In genomic region chr2:155991863-155992321, GRCm38 (mm10) we compare ENCODE assay signal across 9 mouse cellular contexts. TPM values are rescaled to one million over a fixed set of nuclear protein-coding genes. Genes with fewer than 3 reads are reported as not detected.
A peak's percentile ranks its signal among the peaks of the same experiment; 100 is the strongest.
DNase-seq lines count a peak whose midpoint lies in the region; ATAC-seq and TF ChIP-seq lines count a peak whose summit lies in the region.
"Had no signal": no experiment of that assay in that cellular context is flagged by ENCODE, and none has a peak within 500 bp of the region (broad histone marks: within the 10 kb centered on the region; RNA-seq: fewer than 3 reads in every experiment).

No protein-coding gene starts in this region.

- 34% methylated on average over 14 of the region's 14 CpGs for WGBS in heart, postnatal 0 days

- H3K27me3 ChIP-seq in erythroblast, embryonic 14.5 days (ENCODE audit: control insufficient read depth), result no peaks in the 10 kb centered on the region
- no peaks in the 10 kb centered on the region for H3K27me3 ChIP-seq in heart, postnatal 0 days (ENCODE audit: control insufficient read depth, insufficient read depth, low read length)

- H3K9me3 ChIP-seq in erythroblast, embryonic 14.5 days (ENCODE audit: control insufficient read depth, low read length), result no peaks in the 10 kb centered on the region
- H3K9me3 ChIP-seq in heart, postnatal 0 days (replicated peaks; ENCODE audit: control insufficient read depth, low read length), result no peaks in the 10 kb centered on the region

- no peak overlapping the region for H3K4me2 ChIP-seq in heart, postnatal 0 days (ENCODE audit: low read depth, low read length)

- peak; percentile 5 for DNase-seq in embryo, embryonic 11 days
- DNase-seq in embryo, embryonic 10.5 days (ENCODE audit: low spot score), result no peak
- DNase-seq in Muller cell, postnatal 12 days (ENCODE audit: inconsistent ontology term), result peak; percentile 43
- peak; percentile 72 for DNase-seq in heart, postnatal 0 days (ENCODE audit: low spot score)
- DNase-seq in left cerebral cortex, postnatal 10 days (ENCODE audit: extremely low spot score in 1 of 2, low spot score in 2 of 2), result peak; percentile 58 to 87
- no peak for DNase-seq in urinary bladder, postnatal 4 days (ENCODE audit: low spot score in 2 of 2)

- H3K36me3 ChIP-seq in erythroblast, embryonic 14.5 days (ENCODE audit: control insufficient read depth), result peaks cover 93% of the 10 kb centered on the region
- peaks cover 88% of the 10 kb centered on the region for H3K36me3 ChIP-seq in heart, postnatal 0 days (replicated peaks; ENCODE audit: control insufficient read depth, insufficient read depth, low read length)

- peaks cover 95% of the 10 kb centered on the region for H3K4me1 ChIP-seq in erythroblast, embryonic 14.5 days (ENCODE audit: control insufficient read depth)
- peaks cover 12% of the 10 kb centered on the region for H3K4me1 ChIP-seq in heart, postnatal 0 days (ENCODE audit: control insufficient read depth, insufficient read depth)

- ATAC-seq in heart, postnatal 0 days (ENCODE audit: insufficient read depth, low read depth), result peak; percentile 78
- peak; percentile 42 for ATAC-seq in megakaryocyte-erythroid progenitor cell, adult 5-6 weeks (replicated peaks; ENCODE audit: low FRiP score, low TSS enrichment, poor library complexity, severe bottlenecking)

- no peak for TF ChIP-seq EP300 in heart, postnatal 0 days (IDR thresholded peaks at IDR 0.05; ENCODE audit: low read depth)

- intact Hi-C loops in left cerebral cortex, postnatal 10 days (cut with DNase I), result no loop called here

- peak overlapping the region; percentile 67 for H3K4me3 ChIP-seq in erythroblast, embryonic 14.5 days (replicated peaks)
- H3K4me3 ChIP-seq in heart, postnatal 0 days (ENCODE audit: low read depth, low read length), result no peak overlapping the region

- H3K27ac ChIP-seq in heart, postnatal 0 days (ENCODE audit: low read depth), result 0 out of 2 replicates have a peak overlapping the region, but pooled peaks have one; percentile 44

- TF ChIP-seq CTCF in heart, postnatal 0 days (IDR thresholded peaks at IDR 0.05; ENCODE audit: low read depth), result peak; percentile 23; the same call in 1 of the 2 replicates

- peak overlapping the region; percentile 7; the same call in 1 of the 2 replicates for H3K9ac ChIP-seq in heart, postnatal 0 days (replicated peaks; ENCODE audit: low read depth, low read length)

RNA-seq across cellular contexts. Expression of gene 6430550D23Rik, which starts 15.9 kb away (rescaled TPM):
- polyA plus RNA-seq in erythroblast, embryonic 14.5 days (2012), result 0.03 and 0.04 TPM in 2 replicates
- total RNA-seq in heart, postnatal 0 days (2014; rRNA removed; ENCODE audit: low replicate concordance), result 0.04 and 0.58 TPM in 2 replicates
- 0.10 and 0.65 TPM in 2 replicates for polyA plus RNA-seq in heart, postnatal 0 days (2015; fragmentation: Nextera tagmentation; extraction: Ambion mirVana)
- total RNA-seq in left cerebral cortex, postnatal 10 days (2021), result 1 to 10 TPM in 1 of 2 experiments, under 1 TPM in 1; 0.34 to 1.0 TPM
- total RNA-seq in megakaryocyte-erythroid progenitor cell, adult 5-6 weeks (2014; fragmentation: Nextera tagmentation), result 0.37 and 1.3 TPM in 2 replicates
- 7.0 TPM in 1 of 2 replicates, not detected in the other for total RNA-seq in megakaryocyte-erythroid progenitor cell, adult 5-6 weeks (2017)

RNA-seq across cellular contexts. Expression of gene Ergic3, which starts 16.0 kb away (rescaled TPM):
- 7.3 and 7.5 TPM in 2 replicates for polyA plus RNA-seq in erythroblast, embryonic 14.5 days (2012)
- total RNA-seq in heart, postnatal 0 days (2014; rRNA removed; ENCODE audit: low replicate concordance), result 73.9 and 94.5 TPM in 2 replicates
- 99.5 and 100 TPM in 2 replicates for polyA plus RNA-seq in heart, postnatal 0 days (2015; fragmentation: Nextera tagmentation; extraction: Ambion mirVana)
- total RNA-seq in left cerebral cortex, postnatal 10 days (2021), result 100 to 1,000 TPM; 217 to 229 TPM
- 160 TPM in 2 replicates for total RNA-seq in megakaryocyte-erythroid progenitor cell, adult 5-6 weeks (2014; fragmentation: Nextera tagmentation)
- 68.0 and 100 TPM in 2 replicates for total RNA-seq in megakaryocyte-erythroid progenitor cell, adult 5-6 weeks (2017)

RNA-seq across cellular contexts. Expression of gene Cep250, which starts 35.6 kb away (rescaled TPM):
- 3.7 and 3.8 TPM in 2 replicates for polyA plus RNA-seq in erythroblast, embryonic 14.5 days (2012)
- 3.7 and 9.8 TPM in 2 replicates for total RNA-seq in heart, postnatal 0 days (2014; rRNA removed; ENCODE audit: low replicate concordance)
- polyA plus RNA-seq in heart, postnatal 0 days (2015; fragmentation: Nextera tagmentation; extraction: Ambion mirVana), result 3.6 and 4.0 TPM in 2 replicates
- 10 to 100 TPM; 16.2 to 17.5 TPM for total RNA-seq in left cerebral cortex, postnatal 10 days (2021)
- total RNA-seq in megakaryocyte-erythroid progenitor cell, adult 5-6 weeks (2014; fragmentation: Nextera tagmentation), result 22.0 and 26.1 TPM in 2 replicates
- total RNA-seq in megakaryocyte-erythroid progenitor cell, adult 5-6 weeks (2017), result 23.9 and 27.9 TPM in 2 replicates

RNA-seq across cellular contexts. Expression of gene Gdf5, which starts 46.7 kb away (rescaled TPM):
- polyA plus RNA-seq in erythroblast, embryonic 14.5 days (2012), result 0.04 TPM in 1 of 2 replicates, not detected in the other
- total RNA-seq in heart, postnatal 0 days (2014; rRNA removed; ENCODE audit: low replicate concordance), result 0.84 TPM in 1 of 2 replicates, not detected in the other
- 0.10 and 0.22 TPM in 2 replicates for polyA plus RNA-seq in heart, postnatal 0 days (2015; fragmentation: Nextera tagmentation; extraction: Ambion mirVana)
- 1 to 10 TPM in 1 of 2 experiments, under 1 TPM in 1; 0.77 to 1.0 TPM for total RNA-seq in left cerebral cortex, postnatal 10 days (2021)
- total RNA-seq in megakaryocyte-erythroid progenitor cell, adult 5-6 weeks (2014; fragmentation: Nextera tagmentation), result not detected in 2 replicates
- total RNA-seq in megakaryocyte-erythroid progenitor cell, adult 5-6 weeks (2017), result not detected in 2 replicates

RNA-seq across cellular contexts. Expression of gene Gm15557, which starts 51.4 kb away (rescaled TPM):
- not detected in 2 replicates for polyA plus RNA-seq in erythroblast, embryonic 14.5 days (2012)
- not detected in 2 replicates for total RNA-seq in heart, postnatal 0 days (2014; rRNA removed; ENCODE audit: low replicate concordance)
- polyA plus RNA-seq in heart, postnatal 0 days (2015; fragmentation: Nextera tagmentation; extraction: Ambion mirVana), result not detected in 2 replicates
- total RNA-seq in left cerebral cortex, postnatal 10 days (2021), result not detected
- not detected in 2 replicates for total RNA-seq in megakaryocyte-erythroid progenitor cell, adult 5-6 weeks (2014; fragmentation: Nextera tagmentation)
- total RNA-seq in megakaryocyte-erythroid progenitor cell, adult 5-6 weeks (2017), result not detected in 2 replicates
- polyA plus RNA-seq: cortical plate, adult 2 months had no signal

Comparison
In these comparisons a context has a peak if more than half of its experiments do, and no peak if none do; other contexts are left out.
1. DNase-seq: peak in embryo, embryonic 11 days (single experiment), Muller cell, postnatal 12 days (single experiment), heart, postnatal 0 days (single experiment) and left cerebral cortex, postnatal 10 days (2 of 2); none in embryo, embryonic 10.5 days (single experiment) and urinary bladder, postnatal 4 days (0 of 2).